Mouse (Mus musculus) spleen, postnatal 0 days (tissue): ENCODE results near the gene Zfp341. TPM values are rescaled to one million over a fixed set of nuclear protein-coding genes. Genes with fewer than 3 reads are reported as not detected.

ENCODE experiments used
- polyA plus RNA-seq: library from polyadenylated mRNA; unstranded; fragments of >200 nt; fragmentation: Nextera tagmentation; extraction: Ambion mirVana; gene quantifications from 2 replicates; pipeline ENCODE4 v1.2.1, GENCODE M21; 2015

Zfp341 gene
- polyA plus RNA-seq = 1.7 and 1.8 TPM in 2 replicates

DNA sequence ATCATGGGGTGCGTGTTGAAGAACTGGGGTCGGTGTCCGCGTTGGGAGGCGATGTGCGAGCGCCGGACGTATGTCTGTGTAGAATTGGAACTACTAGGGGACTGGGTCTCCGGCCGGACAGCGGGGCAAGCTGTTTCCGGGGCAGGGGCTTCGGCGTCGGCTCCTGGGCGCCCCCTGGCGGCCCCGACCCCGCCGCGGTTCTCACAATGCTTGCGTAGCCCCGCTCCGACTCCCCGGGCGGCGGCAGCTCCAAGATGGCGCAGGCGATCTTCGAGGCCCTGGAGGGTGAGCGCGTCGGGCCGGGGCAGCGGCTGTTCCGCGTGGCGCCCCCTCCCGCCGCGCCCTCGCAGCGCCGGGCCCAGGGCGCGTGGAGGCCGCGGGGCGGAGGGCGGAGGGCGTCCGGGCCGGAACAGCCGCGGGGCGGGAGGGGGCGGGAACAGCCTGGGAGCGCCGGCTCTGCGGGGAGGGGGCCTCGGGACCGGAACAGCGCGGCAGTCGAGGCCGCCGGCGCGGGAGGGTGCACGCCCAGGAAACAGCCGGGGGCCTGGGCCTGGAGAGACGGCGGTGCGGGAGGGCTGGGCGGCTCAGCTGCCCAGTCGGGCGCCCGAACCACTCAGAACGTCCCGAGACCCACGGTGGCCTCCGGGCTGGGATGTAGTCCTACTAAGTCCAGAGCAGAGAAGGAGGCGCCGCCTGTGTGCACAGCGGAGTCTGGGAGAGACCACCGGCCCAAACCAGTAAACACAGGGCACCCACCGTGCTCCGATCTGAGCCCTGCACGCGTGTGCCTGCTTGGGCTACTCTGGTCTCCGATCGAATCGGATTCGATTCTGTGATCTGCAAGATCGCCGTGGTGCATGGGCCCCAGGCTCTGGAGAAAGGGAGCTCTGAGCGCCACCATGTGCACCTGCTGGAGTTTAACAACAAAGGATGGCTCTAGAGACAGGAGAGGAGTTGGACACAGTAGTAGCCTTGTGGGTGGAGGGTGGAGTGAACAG lies at the start of gene Zfp341, which contains the start of gene 4930519P11Rik:
TSS of gene Zfp341 (plus strand) at position 180 of the 998 bp plus-strand sequence.
TSS of gene 4930519P11Rik (minus strand) at position 320 of the 998 bp plus-strand sequence.

GRCm38 (mm10) chr2:154569836-154570286 lies 43.2 kb upstream of the Zfp341 start, which contains the start of gene E2f1:
Gene E2f1 (minus strand): TSS chr2:154569892.

GRCm38 (mm10) chr2:154603638-154604153 lies 9.4 kb upstream of the Zfp341 start, which contains the start of gene Pxmp4:
Gene Pxmp4 (minus strand): TSS chr2:154603708.

DNA sequence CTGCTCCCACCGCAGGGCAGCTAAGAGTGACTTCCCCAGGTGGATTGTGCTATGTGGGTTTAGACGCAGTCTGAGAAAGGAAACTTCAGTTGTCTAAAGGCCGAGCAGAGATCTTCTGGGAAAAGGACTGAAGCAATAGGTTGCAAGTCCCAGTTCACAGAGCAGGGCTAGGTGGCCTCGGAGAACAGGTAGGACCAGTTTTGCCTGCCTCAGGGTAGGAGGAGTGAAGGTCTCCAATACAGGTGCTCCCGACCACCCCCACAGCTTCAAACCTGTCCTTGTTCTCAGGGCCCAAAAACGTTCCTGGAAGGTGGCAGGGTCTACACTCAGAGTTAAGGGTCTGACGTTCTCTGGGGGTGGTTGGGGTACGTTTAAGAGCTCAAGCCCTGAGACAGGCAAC lies 38.3 kb downstream of the Zfp341 start, which contains the start of gene Chmp4b:
TSS of gene Chmp4b (plus strand) at position 343 of the 400 bp plus-strand sequence.

Other genes starting within 250 kb of the Zfp341 start
- 5.8 and 34.0 TPM in 2 replicates for gene Cdk5rap1, start 240.3 kb upstream of the Zfp341 start, polyA plus RNA-seq
- 2.9 and 3.9 TPM in 2 replicates for gene Snta1, start 205.2 kb upstream of the Zfp341 start, polyA plus RNA-seq
- 10.6 and 11.3 TPM in 2 replicates for gene Cbfa2t2, start 176.8 kb upstream of the Zfp341 start, polyA plus RNA-seq
- gene 1700003F12Rik, start 66.2 kb upstream of the Zfp341 start, polyA plus RNA-seq = 1.4 and 3.2 TPM in 2 replicates
- 0.11 and 0.23 TPM in 2 replicates for gene Actl10, start 61.5 kb upstream of the Zfp341 start, polyA plus RNA-seq
- gene Necab3, start 54.4 kb upstream of the Zfp341 start, polyA plus RNA-seq = 1.7 and 2.4 TPM in 2 replicates
- gene E2f1, start 43.4 kb upstream of the Zfp341 start, polyA plus RNA-seq = 18.7 and 22.1 TPM in 2 replicates
- 22.4 and 22.5 TPM in 2 replicates for gene Pxmp4, start 9.6 kb upstream of the Zfp341 start, polyA plus RNA-seq
- gene 4930519P11Rik, start 140 bp downstream of the Zfp341 start, polyA plus RNA-seq = not detected in 2 replicates
- 26.8 and 30.1 TPM in 2 replicates for gene Chmp4b, start 38.4 kb downstream of the Zfp341 start, polyA plus RNA-seq
- gene Gm14214, start 156.7 kb downstream of the Zfp341 start, polyA plus RNA-seq = not detected in 2 replicates
- gene Raly, start 177.8 kb downstream of the Zfp341 start, polyA plus RNA-seq = 26.2 and 28.4 TPM in 2 replicates
- gene a, start 178.1 kb downstream of the Zfp341 start, polyA plus RNA-seq = 0.45 and 0.47 TPM in 2 replicates